Mouse (Mus musculus) neural tube, embryonic 14.5 days (tissue): ENCODE measurements around the gene Zfp541. TPM values are rescaled to one million over a fixed set of nuclear protein-coding genes. Genes with fewer than 3 reads are reported as not detected.
A peak's percentile ranks its signal among the peaks of the same experiment; 100 is the strongest.

Experiments
- ATAC-seq: fragments of 200-750 bp; cut with Nextera tagmentation; 2 replicates; pipeline ENCODE4 v1.8.0; 2017; ENCODE audit warnings: low read depth, mild to moderate bottlenecking, moderate TSS enrichment, moderate library complexity
- H3K27ac ChIP-seq: fragments of 300-500 bp; sonication (generic); 2 replicates; pipeline ENCODE4 v1.5.1; 2014; ENCODE audit warnings: low read depth, mild to moderate bottlenecking, control low read depth, low read length, moderate library complexity, mixed read lengths
- H3K27me3 ChIP-seq: fragments of 300-500 bp; sonication (generic); 2 replicates; pipeline ENCODE4 v1.6.1; 2014; ENCODE audit warnings: low read length; ENCODE audit not compliant: control insufficient read depth, insufficient read depth
- H3K36me3 ChIP-seq: fragments of 300-500 bp; sonication (generic); 2 replicates; pipeline ENCODE4 v1.6.1; 2014; ENCODE audit warnings: low read length, mixed read lengths; ENCODE audit not compliant: control insufficient read depth, insufficient read depth
- H3K4me1 ChIP-seq: fragments of 300-500 bp; sonication (generic); 2 replicates; pipeline ENCODE4 v1.6.1; 2014; ENCODE audit warnings: low read length; ENCODE audit not compliant: control insufficient read depth, insufficient read depth
- H3K4me2 ChIP-seq: fragments of 300-500 bp; sonication (generic); 2 replicates; pipeline ENCODE4 v1.6.1; 2014; ENCODE audit warnings: mild to moderate bottlenecking, low read depth, low read length, control low read depth
- H3K4me3 ChIP-seq: fragments of 300-500 bp; sonication (generic); 2 replicates; pipeline ENCODE4 v1.5.1; 2014; ENCODE audit warnings: low read depth, low read length, control low read depth, mixed read lengths
- H3K9ac ChIP-seq: fragments of 300-500 bp; sonication (generic); replicated peaks from 2 replicates; pipeline ENCODE4 v1.6.1; 2014; ENCODE audit warnings: low read depth, mild to moderate bottlenecking, control low read depth, low read length, mixed read lengths
- H3K9me3 ChIP-seq: fragments of 300-500 bp; sonication (generic); 2 replicates; pipeline ENCODE4 v1.6.1; 2016; ENCODE audit warnings: low read length; ENCODE audit not compliant: control insufficient read depth
- WGBS: fragments of 180-500 bp; shearing (Covaris S2); extraction: QIAGEN DNeasy Blood & Tissue Kit; methylation state at CpG from one replicate; pipeline ENCODE4 v1.1.7; 2014; 5-methylcytosine and 5-hydroxymethylcytosine counted together
- polyA plus RNA-seq: library from polyadenylated mRNA; unstranded; fragments of >200 nt; fragmentation: Nextera tagmentation; extraction: Ambion mirVana; gene quantifications from 2 replicates; pipeline ENCODE4 v1.2.1, GENCODE M21; 2014

Gene Zfp541
- polyA plus RNA-seq, 1 experiment from 2014 or later = 0.07 TPM

DNA sequence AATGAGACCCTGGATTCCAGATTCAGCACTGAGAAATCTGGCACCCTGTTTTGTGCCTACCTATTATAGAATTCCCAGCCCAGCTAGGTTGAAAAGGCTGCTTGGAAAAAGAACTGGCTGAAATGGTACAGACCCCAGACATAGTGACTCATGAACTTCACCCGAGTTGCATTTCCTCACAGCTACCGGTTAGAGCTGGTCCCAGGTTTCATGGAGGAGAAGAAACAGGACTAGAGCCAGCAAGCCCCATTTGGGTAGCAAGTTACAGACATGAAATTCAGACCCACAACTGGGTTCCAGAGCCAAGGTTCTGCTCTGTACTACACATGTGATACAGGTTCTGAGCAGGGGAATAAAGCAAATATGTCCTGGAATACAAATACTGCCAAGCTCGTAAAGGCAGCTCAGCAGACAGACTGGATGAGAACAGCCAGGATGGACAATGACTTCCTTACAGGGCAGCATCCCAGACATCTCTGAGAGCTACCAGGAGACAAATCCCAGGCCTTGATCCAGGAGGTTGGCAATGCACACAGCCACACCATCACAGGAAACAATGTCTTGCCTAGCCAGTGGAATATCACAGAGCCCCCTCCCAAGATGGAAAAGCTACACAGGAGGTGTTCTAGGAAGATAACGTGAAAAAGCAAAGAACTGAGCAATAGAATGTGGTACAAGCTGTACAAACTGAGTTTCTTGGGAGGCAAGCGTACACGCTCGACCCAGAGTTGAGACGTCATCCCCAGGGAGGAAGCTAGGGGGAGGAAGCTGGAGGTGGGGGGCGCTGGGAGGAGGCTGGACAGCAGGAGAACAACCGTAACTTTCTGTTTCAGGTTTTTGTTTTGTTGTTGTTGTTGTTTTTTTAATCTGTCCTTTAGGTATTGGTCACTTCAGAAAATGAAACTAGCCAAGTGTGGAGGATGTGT is 18.5 kb upstream of the Zfp541 start:
- Histone ChIP-seq H3K4me3 (no peak overlapping the region), H3K36me3 (no peaks in the 10 kb centered on the region), H3K4me1 (peaks cover 18% of the 10 kb centered on the region; the same call in 1 of the 2 replicates), H3K4me2 (no peak overlapping the region; the same call in 1 of the 2 replicates), H3K27ac (no peak overlapping the region; the same call in 1 of the 2 replicates), H3K27me3 (no peaks in the 10 kb centered on the region), H3K9me3 (no peaks in the 10 kb centered on the region), H3K9ac (0 out of 2 replicates have a peak overlapping the region, but pooled peaks have one; percentile 21)
- ATAC-seq = no peak
- 83% methylated on average over 10 of the region's 10 CpGs for WGBS

GRCm38 (mm10) chr7:16043861-16044435 is 17.7 kb upstream of the Zfp541 start:
- H3K4me1 ChIP-seq = peaks cover 20% of the 10 kb centered on the region; the same call in 1 of the 2 replicates

DNA sequence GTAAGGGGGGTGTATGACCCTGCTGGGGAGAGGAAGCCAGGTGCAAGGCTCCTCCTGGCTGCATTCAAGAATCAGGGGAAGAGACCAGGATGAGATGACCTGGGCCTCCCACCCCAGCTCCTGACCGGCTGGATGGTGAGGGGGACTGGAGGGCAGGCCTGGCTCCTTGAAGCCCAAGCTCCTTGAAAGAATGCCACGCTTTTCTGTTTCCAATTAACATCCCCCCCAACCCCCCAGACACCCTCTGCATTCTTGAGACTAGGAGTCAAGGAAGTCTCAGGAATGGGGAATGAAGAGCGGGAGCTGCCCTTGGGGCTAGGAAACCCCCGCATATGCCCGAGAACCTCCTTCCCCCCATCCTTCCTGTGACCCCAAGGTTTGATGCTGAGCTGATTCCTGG is 17.1 kb upstream of the Zfp541 start:
- peaks cover 26% of the 10 kb centered on the region for H3K4me1 ChIP-seq
- H3K27me3 ChIP-seq = no peaks in the 10 kb centered on the region
- H3K9ac ChIP-seq = no peak overlapping the region; the same call in 1 of the 2 replicates
- 43% methylated on average over 5 of the region's 5 CpGs for WGBS
- H3K4me2 ChIP-seq = peak overlapping the region; percentile 12; the same call in 1 of the 2 replicates
- ATAC-seq = no peak
- H3K4me3 ChIP-seq = no peak overlapping the region
- no peaks in the 10 kb centered on the region for H3K9me3 ChIP-seq
- H3K27ac ChIP-seq = no peak overlapping the region; the same call in 1 of the 2 replicates
- no peaks in the 10 kb centered on the region for H3K36me3 ChIP-seq

More at GRCm38 (mm10) chr7:16043861-16044435, 17.7 kb upstream of the Zfp541 start:
- H3K9me3 ChIP-seq = no peaks in the 10 kb centered on the region
- H3K4me2 ChIP-seq = peak overlapping the region; percentile 12; the same call in 1 of the 2 replicates
- no peak overlapping the region for H3K9ac ChIP-seq
- H3K36me3 ChIP-seq = no peaks in the 10 kb centered on the region
- WGBS = 11% methylated on average over 3 of the region's 3 CpGs
- no peaks in the 10 kb centered on the region for H3K27me3 ChIP-seq
- H3K4me3 ChIP-seq = no peak overlapping the region
- H3K27ac ChIP-seq = no peak overlapping the region
- no peak for ATAC-seq

DNA sequence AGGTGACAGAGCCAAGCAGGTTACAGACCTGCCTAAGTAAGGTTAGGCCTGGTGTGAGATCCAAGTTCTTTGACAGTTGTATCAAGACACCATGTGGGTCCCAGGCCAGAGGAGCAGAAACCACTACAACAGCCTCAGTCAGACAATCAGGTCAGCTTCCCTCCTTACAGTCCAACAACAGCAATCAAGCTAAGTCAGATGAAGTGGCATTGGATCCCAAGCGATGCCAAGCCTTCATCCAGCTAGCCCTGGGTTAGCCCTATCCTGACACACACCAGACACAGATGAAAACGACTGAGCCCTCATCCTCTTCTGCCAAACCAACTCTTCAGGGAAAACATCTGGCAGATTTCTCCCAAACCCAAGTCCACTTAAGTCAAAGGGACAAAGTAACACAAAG is 16.1 kb upstream of the Zfp541 start:
- no peaks in the 10 kb centered on the region for H3K36me3 ChIP-seq
- no peaks in the 10 kb centered on the region for H3K27me3 ChIP-seq
- peaks cover 32% of the 10 kb centered on the region for H3K4me1 ChIP-seq
- no peaks in the 10 kb centered on the region for H3K9me3 ChIP-seq
- ATAC-seq = no peak
- WGBS = 61% methylated on average over 2 of the region's 2 CpGs
- peak overlapping the region; percentile 74 for H3K4me2 ChIP-seq
- H3K27ac ChIP-seq = peak overlapping the region; percentile 94; the same call in 1 of the 2 replicates
- H3K9ac ChIP-seq = no peak overlapping the region; the same call in 1 of the 2 replicates
- peak overlapping the region; percentile 82 for H3K4me3 ChIP-seq

- Histone ChIP-seq H3K27me3 (no peaks in the 10 kb centered on the region), H3K9me3 (no peaks in the 10 kb centered on the region), H3K4me1 (peaks cover 32% of the 10 kb centered on the region), H3K9ac (peak overlapping the region; percentile 100), H3K27ac (peak overlapping the region; percentile 94), H3K4me3 (peak overlapping the region; percentile 82), H3K4me2 (peak overlapping the region; percentile 74), H3K36me3 (no peaks in the 10 kb centered on the region)
- peak; percentile 4; the same call in 1 of the 2 replicates for ATAC-seq
- 3% methylated on average over 7 of the region's 7 CpGs for WGBS
These were observed 15.5 kb upstream of the Zfp541 start for GRCm38 (mm10) chr7:16046101-16046480.

DNA sequence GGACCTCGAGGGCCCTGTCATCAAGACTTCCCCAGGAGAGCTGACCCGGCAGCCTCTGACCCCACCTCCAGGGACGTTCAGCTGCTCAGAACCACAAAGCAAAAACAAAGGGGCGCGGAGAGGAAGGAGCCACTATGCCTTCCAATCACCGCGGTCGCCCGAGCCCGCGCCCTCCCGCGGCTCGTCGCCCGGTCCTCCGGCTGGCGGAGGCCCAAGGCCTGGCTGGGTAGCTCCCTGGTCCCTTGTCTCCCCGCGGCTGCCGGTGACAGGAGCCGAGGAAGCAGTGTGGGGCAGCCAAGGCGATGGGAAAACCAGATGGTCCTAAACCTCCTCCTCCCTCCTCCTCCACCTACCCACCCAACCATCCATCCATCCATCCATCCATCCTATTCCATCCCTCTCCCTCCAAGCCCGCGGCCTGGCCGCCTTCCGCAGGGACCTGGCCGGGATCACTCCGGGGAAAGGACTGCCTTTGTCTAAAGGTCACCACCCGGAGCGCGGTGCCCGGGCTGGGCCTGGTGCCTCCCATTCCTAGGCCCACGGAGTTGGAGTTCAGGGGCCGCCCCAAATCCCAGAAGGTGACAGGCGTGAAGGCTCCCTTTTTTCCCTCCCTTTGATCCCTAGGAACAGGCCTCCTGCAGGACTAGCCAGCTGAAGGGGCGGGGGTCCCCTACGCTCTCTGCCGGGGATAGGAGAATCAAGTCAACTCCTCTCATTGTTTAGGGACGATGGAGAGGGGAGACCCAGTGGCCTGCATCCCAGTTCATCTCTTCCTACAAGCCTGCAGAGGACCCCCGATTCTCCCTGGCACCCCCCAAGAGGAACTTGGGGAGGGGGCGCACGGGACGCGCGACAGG is 14.9 kb upstream of the Zfp541 start:
- peak; percentile 19 for ATAC-seq
- Histone ChIP-seq H3K4me1 (peaks cover 32% of the 10 kb centered on the region), H3K27ac (peak overlapping the region; percentile 94), H3K4me3 (peak overlapping the region; percentile 82), H3K4me2 (peak overlapping the region; percentile 74), H3K9me3 (no peaks in the 10 kb centered on the region), H3K27me3 (no peaks in the 10 kb centered on the region), H3K9ac (peak overlapping the region; percentile 100), H3K36me3 (no peaks in the 10 kb centered on the region)
- under 1% methylated on average over 45 of the region's 46 CpGs for WGBS

GRCm38 (mm10) chr7:16047338-16048146 is 14.1 kb upstream of the Zfp541 start, which contains the start of gene Bicra:
TSS of gene Bicra (minus strand) at chr7:16047921.
- H3K4me1 ChIP-seq = peaks cover 36% of the 10 kb centered on the region
- H3K27me3 ChIP-seq = no peaks in the 10 kb centered on the region
- H3K4me2 ChIP-seq = peak within 1 kb of the TSS; percentile 76
- no peaks in the 10 kb centered on the region for H3K9me3 ChIP-seq
- H3K27ac ChIP-seq = peak within 1 kb of the TSS; percentile 94
- H3K36me3 ChIP-seq = no peaks in the 10 kb centered on the region
- peak within 1 kb of the TSS; percentile 82 for H3K4me3 ChIP-seq
- ATAC-seq = peak; percentile 75
- 0% methylated on average over 59 of the region's 69 CpGs for WGBS
- peak within 1 kb of the TSS; percentile 100 for H3K9ac ChIP-seq

GRCm38 (mm10) chr7:16048164-16048564 is 13.4 kb upstream of the Zfp541 start:
- Histone ChIP-seq H3K27ac (peak overlapping the region; percentile 94), H3K27me3 (no peaks in the 10 kb centered on the region), H3K9me3 (no peaks in the 10 kb centered on the region), H3K4me2 (peak overlapping the region; percentile 76), H3K4me3 (peak overlapping the region; percentile 82), H3K36me3 (no peaks in the 10 kb centered on the region), H3K9ac (peak overlapping the region; percentile 100), H3K4me1 (peaks cover 36% of the 10 kb centered on the region)
- 0% methylated on average over 19 of the region's 20 CpGs for WGBS
- peak; percentile 86 for ATAC-seq
